Mouse (Mus musculus) activated CD4-positive, CD25-positive, alpha-beta regulatory T cell, adult 9 weeks (primary cell): ENCODE results near the gene Phf12. TPM values are rescaled to one million over a fixed set of nuclear protein-coding genes. Genes with fewer than 3 reads are reported as not detected.

ENCODE experiments used
- polyA plus RNA-seq: library from polyadenylated mRNA; unstranded; fragments of 100-300 nt; shearing (Covaris generic); gene quantifications from one replicate; pipeline ENCODE4 v1.2.1, GENCODE M21; 2017

Gene Phf12
- 24.3 TPM for polyA plus RNA-seq

DNA sequence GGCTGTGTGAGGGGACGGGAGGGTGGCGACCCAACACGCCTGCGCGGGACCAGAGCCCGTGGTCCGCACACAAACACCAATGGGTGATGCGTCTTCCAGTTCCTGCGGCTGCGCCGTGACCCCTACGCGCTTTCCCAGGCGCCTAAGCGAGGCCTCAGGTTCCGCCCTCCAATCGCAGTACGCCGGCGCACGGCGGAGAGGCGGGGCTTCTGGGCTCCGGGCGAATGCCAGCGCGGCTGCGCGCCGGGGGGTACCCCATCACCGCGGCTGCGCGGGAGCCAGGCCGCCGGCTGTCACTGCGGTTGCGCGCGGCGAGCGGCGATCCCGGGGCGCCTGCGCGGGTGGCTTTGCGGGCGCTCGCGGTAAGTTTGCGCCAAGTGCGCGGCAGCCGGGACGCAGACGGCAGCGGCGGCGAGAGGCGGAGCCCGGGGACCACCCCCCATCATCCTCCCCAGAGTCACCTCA, at the start of gene Phf12:
Gene Phf12, plus strand, starts transcription at position 314 of the 465 bp plus-strand sequence.

DNA sequence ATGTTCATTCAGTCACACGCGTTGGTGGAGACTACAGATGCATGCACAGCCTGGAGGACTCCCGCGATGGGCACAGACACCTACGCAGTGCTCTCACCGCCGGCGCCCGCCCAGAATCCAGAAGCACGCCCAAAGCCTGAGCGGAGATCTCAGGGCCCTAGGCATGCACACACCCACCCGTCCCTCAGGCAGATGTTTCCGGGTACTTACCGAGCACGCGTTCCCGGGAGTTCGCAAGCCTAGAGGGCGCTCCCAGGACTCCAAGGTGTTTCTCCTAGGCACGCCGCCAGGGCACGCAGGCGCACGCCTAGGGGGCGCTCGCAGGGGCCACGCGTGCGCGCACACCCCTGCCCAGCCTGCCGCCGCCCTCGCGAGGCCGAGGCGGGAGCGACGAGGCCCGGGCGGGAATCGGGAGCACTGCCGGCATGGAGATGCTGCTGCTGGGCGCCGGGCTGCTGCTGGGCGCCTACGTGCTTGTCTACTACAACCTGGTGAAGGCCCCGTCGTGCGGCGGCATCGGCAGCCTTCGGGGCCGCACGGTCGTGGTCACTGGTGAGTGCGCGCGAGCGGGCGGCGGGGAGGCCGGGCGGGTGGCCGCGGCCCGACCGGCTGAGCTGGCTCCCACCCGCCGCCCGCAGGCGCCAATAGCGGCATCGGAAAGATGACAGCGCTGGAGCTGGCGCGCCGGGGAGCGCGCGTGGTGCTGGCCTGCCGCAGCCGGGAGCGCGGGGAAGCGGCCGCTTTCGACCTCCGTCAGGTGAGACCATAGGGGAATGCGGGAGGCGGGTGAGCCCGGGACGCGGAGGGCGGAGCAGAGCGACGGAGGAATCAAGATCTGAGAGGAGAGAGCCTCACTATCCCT, 49.6 kb downstream of the Phf12 start, which contains the start of gene Dhrs13:
Gene Dhrs13, plus strand, starts transcription at position 334 of the 862 bp plus-strand sequence.

GRCm38 (mm10) chr11:78037831-78038752, 55.5 kb downstream of the Phf12 start, which contains the start of gene Flot2:
Gene Flot2 (plus strand): TSS chr11:78037931.

Other genes starting within 250 kb of the Phf12 start
- gene Myo18a, start 219.5 kb upstream of the Phf12 start, polyA plus RNA-seq = 79.3 TPM
- 0.40 TPM for gene Gm10277, start 195.0 kb upstream of the Phf12 start, polyA plus RNA-seq
- 1.2 TPM for gene Pipox, start 88.7 kb upstream of the Phf12 start, polyA plus RNA-seq
- not detected for gene Sez6, start 52.0 kb upstream of the Phf12 start, polyA plus RNA-seq
- gene Dhrs13, start 49.5 kb downstream of the Phf12 start, polyA plus RNA-seq = 1.8 TPM
- 22.8 TPM for gene Flot2, start 55.2 kb downstream of the Phf12 start, polyA plus RNA-seq
- gene Eral1, start 97.6 kb downstream of the Phf12 start, polyA plus RNA-seq = 37.6 TPM
- 22.6 TPM for gene Fam222b, start 111.9 kb downstream of the Phf12 start, polyA plus RNA-seq
- gene Traf4, start 182.8 kb downstream of the Phf12 start, polyA plus RNA-seq = 4.9 TPM
- 14.1 TPM for gene Nek8, start 193.9 kb downstream of the Phf12 start, polyA plus RNA-seq
- 3.6 TPM for gene Tlcd1, start 194.0 kb downstream of the Phf12 start, polyA plus RNA-seq
- 1,683 TPM for gene Rpl23a, start 200.8 kb downstream of the Phf12 start, polyA plus RNA-seq
- gene Rab34, start 205.7 kb downstream of the Phf12 start, polyA plus RNA-seq = not detected
- 0.67 TPM for gene Proca1, start 210.6 kb downstream of the Phf12 start, polyA plus RNA-seq